Mouse (Mus musculus) heart, adult 2 months (tissue): Measurements from ENCODE around the gene Clcnka.

ENCODE experiments used
- CTCF ChIP-seq: fragments of 200-600 bp; IDR thresholded peaks from 2 replicates; pipeline ENCODE4 v1.8.1; 2022; ENCODE audit warnings: antibody characterized with exemption, mild to moderate bottlenecking, moderate library complexity
- POLR2A ChIP-seq: fragments of 200-500 bp; IDR thresholded peaks from 2 replicates; pipeline ENCODE4 v1.6.1; 2011; ENCODE audit warnings: mild to moderate bottlenecking, low read depth, low read length, control low read depth; ENCODE audit not compliant: insufficient read depth

GRCm38 (mm10) chr4:141353868-141354267 is 44.7 kb downstream of the Clcnka start:
- 0 out of 2 replicates have a peak, but pooled peaks have one; percentile 4 for TF ChIP-seq CTCF
- no peak for TF ChIP-seq POLR2A
